Mouse (Mus musculus) heart, embryonic 15.5 days (tissue): Measurements from ENCODE around the gene Gbgt1. TPM values are rescaled to one million over a fixed set of nuclear protein-coding genes. Genes with fewer than 3 reads are reported as not detected.
A peak's percentile ranks its signal among the peaks of the same experiment; 100 is the strongest.

Experiments used
- ATAC-seq: fragments of 200-750 bp; cut with Nextera tagmentation; replicated peaks from 2 replicates; pipeline ENCODE4 v1.8.0; 2017; ENCODE audit warnings: low read depth, moderate TSS enrichment; ENCODE audit not compliant: insufficient number of reproducible peaks, insufficient read depth, low FRiP score
- H3K27ac ChIP-seq: fragments of 300-500 bp; sonication (generic); 2 replicates; pipeline ENCODE4 v1.5.1; 2015; ENCODE audit warnings: mild to moderate bottlenecking, inconsistent platforms
- H3K27me3 ChIP-seq: fragments of 300-500 bp; sonication (generic); 2 replicates; pipeline ENCODE4 v1.6.1; 2015; ENCODE audit warnings: inconsistent platforms
- H3K36me3 ChIP-seq: fragments of 300-500 bp; sonication (generic); 2 replicates; pipeline ENCODE4 v1.6.1; 2015; ENCODE audit warnings: mild to moderate bottlenecking, inconsistent platforms
- H3K4me1 ChIP-seq: fragments of 300-500 bp; sonication (generic); replicated peaks from 2 replicates; pipeline ENCODE4 v1.6.1; 2015; ENCODE audit warnings: inconsistent platforms
- H3K4me2 ChIP-seq: fragments of 300-500 bp; sonication (generic); 2 replicates; pipeline ENCODE4 v1.6.1; 2015; ENCODE audit warnings: inconsistent platforms, mild to moderate bottlenecking, moderate library complexity
- H3K4me3 ChIP-seq: fragments of 300-500 bp; sonication (generic); 2 replicates; pipeline ENCODE4 v1.5.1; 2015; ENCODE audit warnings: mild to moderate bottlenecking, inconsistent platforms
- H3K9ac ChIP-seq: fragments of 300-500 bp; sonication (generic); 2 replicates; pipeline ENCODE4 v1.6.1; 2015; ENCODE audit warnings: mild to moderate bottlenecking, inconsistent platforms
- H3K9me3 ChIP-seq: fragments of 300-500 bp; sonication (generic); replicated peaks from 2 replicates; pipeline ENCODE4 v1.6.1; 2016; ENCODE audit warnings: inconsistent platforms
- WGBS: fragments of 180-500 bp; shearing (Covaris S2); methylation state at CpG from one replicate; pipeline ENCODE4 v1.1.7; 2015; ENCODE audit warnings: mixed read lengths; 5-methylcytosine and 5-hydroxymethylcytosine counted together
- polyA plus RNA-seq: library from polyadenylated mRNA; unstranded; fragments of >200 nt; fragmentation: Nextera tagmentation; extraction: Ambion mirVana; gene quantifications from 2 replicates; pipeline ENCODE4 v1.2.1, GENCODE M21; 2015

Gbgt1 gene
- polyA plus RNA-seq, 1 experiment from 2014 or later, result 0.67 TPM

DNA sequence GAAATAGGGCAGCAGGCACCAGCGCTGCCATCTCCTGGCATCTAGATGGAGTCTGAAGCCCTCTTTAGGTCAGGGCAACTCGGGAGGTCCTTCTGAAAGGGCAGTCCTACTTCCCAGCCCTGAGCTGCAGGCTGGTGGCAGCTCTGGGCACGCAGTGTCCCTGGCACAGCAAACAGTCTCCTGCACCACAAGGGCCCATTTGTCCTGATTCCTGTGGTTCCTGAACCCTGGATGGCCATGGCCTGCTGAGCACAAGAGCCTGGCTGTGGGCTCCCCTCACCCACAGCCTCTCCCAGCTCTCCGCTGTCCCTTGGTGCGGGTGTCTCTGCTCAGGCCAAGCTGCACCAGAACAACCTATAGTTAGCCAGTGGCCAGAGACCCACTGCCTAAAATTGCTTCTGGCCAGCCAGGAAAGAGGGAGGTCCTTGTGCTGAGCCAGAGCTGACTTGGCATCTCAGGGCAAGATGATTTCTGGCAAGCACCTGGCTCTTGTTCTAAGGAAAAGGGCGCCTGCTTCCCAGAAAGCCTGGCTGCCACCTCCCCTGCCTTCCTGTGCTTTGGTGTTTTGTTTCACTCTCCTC lies 25.0 kb downstream of the Gbgt1 start:
- ATAC-seq, result no peak
- H3K4me3 ChIP-seq, result no peak overlapping the region
- H3K27me3 ChIP-seq, result no peaks in the 10 kb centered on the region
- no peak overlapping the region for H3K9ac ChIP-seq
- H3K9me3 ChIP-seq, result no peaks in the 10 kb centered on the region
- no peak overlapping the region for H3K4me2 ChIP-seq
- no peaks in the 10 kb centered on the region for H3K36me3 ChIP-seq
- 79% methylated on average over 6 of the region's 6 CpGs for WGBS
- H3K27ac ChIP-seq, result no peak overlapping the region
- peaks cover 48% of the 10 kb centered on the region for H3K4me1 ChIP-seq

DNA sequence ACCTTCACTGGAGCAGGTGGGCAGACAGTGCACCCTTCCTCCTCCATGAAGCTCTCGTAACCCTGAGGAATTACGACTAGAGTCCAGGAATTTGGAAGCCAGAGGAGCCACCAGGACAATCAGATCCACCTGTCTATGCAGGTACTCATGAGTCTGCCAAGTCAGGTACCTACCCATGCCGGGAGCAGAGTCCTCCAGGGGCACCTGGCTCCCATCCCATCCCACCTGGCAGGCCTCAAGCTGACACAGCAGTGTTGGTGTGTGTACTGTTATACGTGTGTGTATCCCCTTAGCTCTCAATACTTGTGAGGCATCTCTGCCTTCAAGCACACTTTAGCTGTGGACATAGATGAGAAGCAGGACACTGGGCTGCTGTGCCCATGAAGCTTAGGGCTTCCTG lies 25.5 kb downstream of the Gbgt1 start:
- Histone ChIP-seq H3K9ac (no peak overlapping the region), H3K4me3 (no peak overlapping the region), H3K36me3 (no peaks in the 10 kb centered on the region), H3K4me1 (peaks cover 48% of the 10 kb centered on the region), H3K9me3 (no peaks in the 10 kb centered on the region), H3K27me3 (no peaks in the 10 kb centered on the region), H3K27ac (no peak overlapping the region), H3K4me2 (no peak overlapping the region)
- ATAC-seq, result no peak
- 71% methylated on average over 4 of the region's 4 CpGs for WGBS

- ATAC-seq, result peak; percentile 87
- Histone ChIP-seq H3K4me3 (no peak overlapping the region), H3K4me1 (peaks cover 43% of the 10 kb centered on the region), H3K27me3 (no peaks in the 10 kb centered on the region), H3K4me2 (0 out of 2 replicates have a peak overlapping the region, but pooled peaks have one; percentile 9), H3K36me3 (no peaks in the 10 kb centered on the region), H3K9ac (no peak overlapping the region), H3K9me3 (no peaks in the 10 kb centered on the region), H3K27ac (peak overlapping the region; percentile 54)
- WGBS, result 26% methylated on average over 5 of the region's 5 CpGs
Measured at GRCm38 (mm10) chr2:28523643-28524117, 27.0 kb downstream of the Gbgt1 start.

DNA sequence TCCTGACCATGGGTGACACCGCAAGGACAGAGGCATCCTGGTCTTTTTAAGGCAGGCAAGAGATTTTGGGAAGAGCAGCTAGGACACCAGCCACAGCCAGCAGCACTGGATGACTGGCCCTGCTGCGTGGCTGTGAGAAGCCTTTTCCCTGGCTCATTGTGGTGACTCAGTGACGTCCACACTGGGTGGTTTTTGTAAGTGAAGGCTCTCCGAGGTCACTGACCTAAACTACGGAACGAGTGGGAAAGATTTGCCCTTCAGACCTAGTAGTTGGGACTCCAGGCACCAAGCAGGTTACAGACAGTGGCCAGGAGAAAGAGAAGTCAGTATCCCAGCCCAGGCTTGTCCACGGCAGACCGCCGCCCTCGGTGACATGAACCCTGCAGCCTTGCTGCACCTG lies 27.7 kb downstream of the Gbgt1 start:
- peak overlapping the region; percentile 32; the same call in 1 of the 2 replicates for H3K27ac ChIP-seq
- WGBS, result 82% methylated on average over 10 of the region's 10 CpGs
- no peak overlapping the region for H3K4me3 ChIP-seq
- 0 out of 2 replicates have a peak overlapping the region, but pooled peaks have one; percentile 1 for H3K9ac ChIP-seq
- no peaks in the 10 kb centered on the region for H3K27me3 ChIP-seq
- ATAC-seq, result no peak
- H3K4me2 ChIP-seq, result no peak overlapping the region
- peaks cover 43% of the 10 kb centered on the region for H3K4me1 ChIP-seq
- no peaks in the 10 kb centered on the region for H3K9me3 ChIP-seq
- no peaks in the 10 kb centered on the region for H3K36me3 ChIP-seq

DNA sequence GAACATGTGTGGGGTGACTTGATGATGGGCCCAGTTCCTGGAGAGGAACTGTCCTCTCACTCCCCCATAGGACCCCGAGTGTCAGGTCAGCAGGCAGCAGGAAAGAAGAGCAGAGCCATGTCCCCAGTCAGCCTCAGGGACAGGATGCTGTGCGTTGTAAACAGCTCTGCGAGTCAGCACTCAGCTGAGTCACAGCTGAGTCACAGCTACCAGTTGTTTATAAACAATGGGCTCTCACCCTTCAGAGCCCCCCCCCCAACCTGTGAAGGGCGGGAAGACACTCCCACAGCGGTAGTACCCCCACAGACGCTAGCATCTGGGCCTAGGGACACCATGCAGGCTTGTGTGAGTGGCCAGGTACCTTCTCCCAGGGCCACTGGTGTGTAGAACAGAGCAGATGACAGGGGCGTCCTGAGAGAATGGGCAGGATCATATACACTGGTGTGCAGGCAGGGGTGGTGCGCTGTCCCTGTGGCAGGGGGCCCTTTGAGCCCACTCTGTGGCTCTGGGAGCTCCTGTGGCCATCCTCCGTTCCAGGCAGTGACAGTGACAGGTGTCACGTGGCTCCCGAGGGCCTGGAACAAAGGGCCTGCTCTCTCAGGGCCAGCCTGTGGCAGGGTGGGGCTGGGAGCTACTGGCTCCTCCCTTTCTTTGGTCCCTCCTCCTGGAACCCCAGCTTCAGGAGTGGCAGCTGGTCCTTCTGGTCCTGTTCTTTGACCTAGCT lies 28.7 kb downstream of the Gbgt1 start:
- Histone ChIP-seq H3K27me3 (no peaks in the 10 kb centered on the region), H3K27ac (peak overlapping the region; percentile 70), H3K9me3 (no peaks in the 10 kb centered on the region), H3K9ac (no peak overlapping the region), H3K4me3 (no peak overlapping the region), H3K4me2 (0 out of 2 replicates have a peak overlapping the region, but pooled peaks have one; percentile 0), H3K36me3 (no peaks in the 10 kb centered on the region), H3K4me1 (peaks cover 52% of the 10 kb centered on the region)
- WGBS, result 32% methylated on average over 11 of the region's 11 CpGs
- peak; percentile 53; the same call in 1 of the 2 replicates for ATAC-seq

DNA sequence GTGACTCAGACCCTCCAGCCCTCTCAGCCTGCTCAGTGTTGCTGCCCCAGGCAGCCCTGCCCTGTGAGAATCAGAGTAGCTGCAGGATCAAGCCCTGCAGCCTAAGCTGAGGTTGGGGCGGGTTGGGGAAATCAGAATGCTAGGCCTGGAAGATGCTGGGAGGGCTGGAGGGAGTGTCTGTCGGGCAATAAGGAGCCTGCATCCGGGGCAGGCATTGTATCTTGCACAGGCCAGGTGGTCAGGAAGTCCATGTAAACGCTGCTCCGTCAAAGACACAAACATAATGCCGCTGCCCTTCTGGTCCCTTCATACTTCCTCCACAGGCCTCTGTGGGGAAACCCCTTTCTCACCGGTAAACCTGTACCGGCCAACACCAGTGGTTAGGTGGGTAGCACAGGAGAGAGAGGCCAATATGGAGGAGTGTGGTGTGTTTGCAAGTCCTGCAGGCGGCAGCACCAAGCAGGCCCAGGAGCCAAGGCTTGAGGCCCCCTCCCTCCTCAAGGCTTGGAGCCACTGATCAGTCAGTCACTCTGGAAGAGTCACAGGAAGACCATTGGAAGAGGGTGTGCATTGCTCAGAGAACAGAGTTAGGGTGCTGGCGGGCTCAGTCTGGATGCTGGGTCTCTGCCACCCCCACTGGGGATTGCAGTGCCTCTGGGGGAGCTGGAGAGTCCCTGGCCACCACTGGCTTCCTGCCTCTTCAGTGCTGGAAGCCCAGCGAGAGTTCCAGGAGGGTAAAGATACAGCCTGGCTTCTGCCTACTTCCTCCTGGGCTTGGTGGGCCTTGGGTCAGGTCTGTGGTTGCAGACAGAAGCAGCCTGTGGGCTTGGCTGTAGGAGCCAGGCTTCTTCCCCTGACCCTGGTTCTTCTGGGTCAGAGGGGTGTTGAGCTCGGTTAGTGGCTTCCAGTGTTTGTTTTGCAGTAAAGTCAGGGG lies 29.5 kb downstream of the Gbgt1 start:
- no peak overlapping the region for H3K9ac ChIP-seq
- no peak overlapping the region for H3K4me3 ChIP-seq
- no peaks in the 10 kb centered on the region for H3K27me3 ChIP-seq
- peaks cover 60% of the 10 kb centered on the region for H3K4me1 ChIP-seq
- 0 out of 2 replicates have a peak overlapping the region, but pooled peaks have one; percentile 0 for H3K4me2 ChIP-seq
- no peaks in the 10 kb centered on the region for H3K36me3 ChIP-seq
- peak overlapping the region; percentile 70 for H3K27ac ChIP-seq
- 47% methylated on average over 12 of the region's 12 CpGs for WGBS
- no peaks in the 10 kb centered on the region for H3K9me3 ChIP-seq
- no peak for ATAC-seq

- WGBS, result 85% methylated on average over 20 of the region's 20 CpGs
- ATAC-seq, result no peak
- no peak overlapping the region for H3K27ac ChIP-seq
Measured at GRCm38 (mm10) chr2:28527436-28528353, 31.0 kb downstream of the Gbgt1 start.

GRCm38 (mm10) chr2:28528354-28528730 lies 31.7 kb downstream of the Gbgt1 start:
- no peak overlapping the region for H3K4me3 ChIP-seq
- no peak overlapping the region for H3K27ac ChIP-seq
- no peak overlapping the region for H3K4me2 ChIP-seq
- H3K36me3 ChIP-seq, result no peaks in the 10 kb centered on the region
- ATAC-seq, result no peak
- no peaks in the 10 kb centered on the region for H3K9me3 ChIP-seq
- H3K9ac ChIP-seq, result no peak overlapping the region
- peaks cover 67% of the 10 kb centered on the region for H3K4me1 ChIP-seq
- 79% methylated on average over 7 of the region's 7 CpGs for WGBS
- H3K27me3 ChIP-seq, result no peaks in the 10 kb centered on the region

More at GRCm38 (mm10) chr2:28527436-28528353, 31.0 kb downstream of the Gbgt1 start:
- no peaks in the 10 kb centered on the region for H3K27me3 ChIP-seq
- H3K9ac ChIP-seq, result no peak overlapping the region
- peaks cover 65% of the 10 kb centered on the region for H3K4me1 ChIP-seq
- H3K9me3 ChIP-seq, result no peaks in the 10 kb centered on the region
- H3K4me3 ChIP-seq, result no peak overlapping the region
- no peak overlapping the region for H3K4me2 ChIP-seq
- H3K36me3 ChIP-seq, result no peaks in the 10 kb centered on the region

- no peak overlapping the region for H3K4me3 ChIP-seq
- H3K9ac ChIP-seq, result no peak overlapping the region
- peaks cover 66% of the 10 kb centered on the region for H3K4me1 ChIP-seq
- H3K27ac ChIP-seq, result peak overlapping the region; percentile 28; the same call in 1 of the 2 replicates
- no peak overlapping the region for H3K4me2 ChIP-seq
- no peaks in the 10 kb centered on the region for H3K27me3 ChIP-seq
- no peak for ATAC-seq
- 70% methylated on average over 4 of the region's 4 CpGs for WGBS
- H3K9me3 ChIP-seq, result no peaks in the 10 kb centered on the region
- H3K36me3 ChIP-seq, result no peaks in the 10 kb centered on the region
Measured at GRCm38 (mm10) chr2:28529856-28530255, 33.2 kb downstream of the Gbgt1 start.

- no peak for ATAC-seq
- Histone ChIP-seq H3K4me3 (no peak overlapping the region), H3K9me3 (no peaks in the 10 kb centered on the region), H3K36me3 (no peaks in the 10 kb centered on the region), H3K4me2 (no peak overlapping the region), H3K4me1 (peaks cover 66% of the 10 kb centered on the region), H3K27ac (peak overlapping the region; percentile 46), H3K27me3 (no peaks in the 10 kb centered on the region), H3K9ac (no peak overlapping the region)
- 61% methylated on average over 7 of the region's 7 CpGs for WGBS
Measured at GRCm38 (mm10) chr2:28530311-28530710, 33.6 kb downstream of the Gbgt1 start.
